Mouse (Mus musculus) liver, adult 2 months (tissue): ENCODE data around the gene Pglyrp3. TPM values are rescaled to one million over a fixed set of nuclear protein-coding genes. Genes with fewer than 3 reads are reported as not detected.

ENCODE experiments used
- DNase-seq: peaks from one replicate; pipeline ENCODE4 v3.0.0-alpha.2; 2011; ENCODE audit warnings: low read depth, low spot score; ENCODE audit errors: extremely low read depth
- H3K27ac ChIP-seq: fragments of 200-500 bp; replicated peaks from 2 replicates; pipeline ENCODE4 v1.5.1; 2012; ENCODE audit warnings: low read depth, mild to moderate bottlenecking, control low read depth, inconsistent platforms, low read length; ENCODE audit not compliant: insufficient read depth
- H3K27me3 ChIP-seq: fragments of 200-500 bp; 2 replicates; pipeline ENCODE4 v1.6.1; 2012; ENCODE audit warnings: mild to moderate bottlenecking, moderate library complexity, low read length, inconsistent platforms; ENCODE audit not compliant: control insufficient read depth, insufficient read depth
- H3K36me3 ChIP-seq: fragments of 200-500 bp; 2 replicates; pipeline ENCODE4 v1.6.1; 2012; ENCODE audit warnings: low read length, inconsistent platforms; ENCODE audit not compliant: control insufficient read depth, insufficient read depth
- H3K4me1 ChIP-seq: fragments of 200-500 bp; 2 replicates; pipeline ENCODE4 v1.6.1; 2011; ENCODE audit warnings: low read length; ENCODE audit not compliant: control insufficient read depth, insufficient read depth
- H3K4me3 ChIP-seq: fragments of 200-500 bp; 2 replicates; pipeline ENCODE4 v1.5.1; 2011; ENCODE audit warnings: low read depth, mild to moderate bottlenecking, control low read depth, low read length, moderate library complexity; ENCODE audit not compliant: insufficient read depth
- H3K79me2 ChIP-seq: fragments of 200-500 bp; 2 replicates; pipeline ENCODE4 v1.6.1; 2012; ENCODE audit warnings: inconsistent platforms, mild to moderate bottlenecking, low read length, moderate library complexity; ENCODE audit not compliant: control insufficient read depth, insufficient read depth
- H3K9ac ChIP-seq: fragments of 200-500 bp; 2 replicates; pipeline ENCODE4 v1.6.1; 2012; ENCODE audit warnings: low read depth, mild to moderate bottlenecking, control low read depth, inconsistent platforms, low read length
- CTCF ChIP-seq: fragments of 200-500 bp; IDR thresholded peaks from 2 replicates; pipeline ENCODE4 v1.5.1; 2011; ENCODE audit warnings: low read depth, low read length, control low read depth
- POLR2A ChIP-seq: fragments of 200-500 bp; IDR thresholded peaks from 2 replicates; pipeline ENCODE4 v1.6.1; 2011; ENCODE audit warnings: low read length, control low read depth; ENCODE audit not compliant: insufficient read depth; ENCODE audit errors: extremely low read depth
- WGBS: fragments of 180-500 bp; shearing (Covaris S2); methylation state at CpG from one replicate; pipeline ENCODE4 v1.1.7; 2018; 5-methylcytosine and 5-hydroxymethylcytosine counted together
- polyA plus RNA-seq: library from polyadenylated mRNA; depleted of rRNA; stranded (reverse); fragments of >200 nt; gene quantifications from 2 replicates; pipeline ENCODE4 v1.2.3, GENCODE M21; 2012; rRNA removed
- total RNA-seq: library from RNA; depleted of rRNA; stranded (reverse); fragments of >200 nt; gene quantifications from 2 replicates; pipeline ENCODE4 v1.2.3, GENCODE M21; 2014; rRNA removed

Pglyrp3 gene
- total and polyA plus RNA-seq, 2 experiments: not detected

- peaks cover 6% of the 10 kb centered on the region for H3K27me3 ChIP-seq
- peak; percentile 61 for DNase-seq
- WGBS: under 1% methylated on average over 81 of the region's 82 CpGs
Observed at GRCm38 (mm10) chr3:92080462-92081284, 66.3 kb downstream of the Pglyrp3 start.

More at GRCm38 (mm10) chr3:92080462-92081284, 66.3 kb downstream of the Pglyrp3 start:
- H3K4me3 ChIP-seq: peak overlapping the region; percentile 79
- no peaks in the 10 kb centered on the region for H3K36me3 ChIP-seq
- TF ChIP-seq POLR2A (no peak), CTCF (0 out of 2 replicates have a peak, but pooled peaks have one; percentile 25)
- H3K9ac ChIP-seq: peak overlapping the region; percentile 87
- H3K4me1 ChIP-seq: peaks cover 3% of the 10 kb centered on the region; the same call in 1 of the 2 replicates
- H3K27ac ChIP-seq: no peak overlapping the region; the same call in 1 of the 2 replicates
- no peaks in the 10 kb centered on the region for H3K79me2 ChIP-seq

Other genes starting within 250 kb of the Pglyrp3 start
- gene Lor, start 68.6 kb downstream of the Pglyrp3 start, total RNA-seq: 0.09 and 0.13 TPM in 2 replicates
- gene Lor, start 68.6 kb downstream of the Pglyrp3 start, polyA plus RNA-seq: 0.27 and 0.33 TPM in 2 replicates
- gene Prr9, start 109.4 kb downstream of the Pglyrp3 start, total RNA-seq: not detected in 2 replicates
- gene Prr9, start 109.4 kb downstream of the Pglyrp3 start, polyA plus RNA-seq: not detected in 2 replicates
- gene Lelp1, start 128.2 kb downstream of the Pglyrp3 start, total RNA-seq: not detected in 2 replicates
- 0.15 TPM in 1 of 2 replicates, not detected in the other for gene Lelp1, start 128.2 kb downstream of the Pglyrp3 start, polyA plus RNA-seq
- not detected in 2 replicates for gene Sprr2a1, start 201.2 kb downstream of the Pglyrp3 start, total RNA-seq
- 0.06 TPM in 1 of 2 replicates, not detected in the other for gene Sprr2a1, start 201.2 kb downstream of the Pglyrp3 start, polyA plus RNA-seq
- 0.40 TPM in 1 of 2 replicates, not detected in the other for gene Sprr2a2, start 201.3 kb downstream of the Pglyrp3 start, total RNA-seq
- 6.9 and 12.2 TPM in 2 replicates for gene Sprr2a2, start 201.3 kb downstream of the Pglyrp3 start, polyA plus RNA-seq